Mouse (Mus musculus) forelimb bud, embryonic 11.5 days (tissue): Measurements from ENCODE around the gene Slc13a4.

ENCODE experiments used
- DNase-seq: peaks from one replicate; pipeline ENCODE4 v3.0.0-alpha.2; 2012; ENCODE audit warnings: low read depth, low spot score

Slc13a4 gene

GRCm38 (mm10) chr6:35257626-35258190 is 50.2 kb downstream of the Slc13a4 start:
- no peak for DNase-seq

DNA sequence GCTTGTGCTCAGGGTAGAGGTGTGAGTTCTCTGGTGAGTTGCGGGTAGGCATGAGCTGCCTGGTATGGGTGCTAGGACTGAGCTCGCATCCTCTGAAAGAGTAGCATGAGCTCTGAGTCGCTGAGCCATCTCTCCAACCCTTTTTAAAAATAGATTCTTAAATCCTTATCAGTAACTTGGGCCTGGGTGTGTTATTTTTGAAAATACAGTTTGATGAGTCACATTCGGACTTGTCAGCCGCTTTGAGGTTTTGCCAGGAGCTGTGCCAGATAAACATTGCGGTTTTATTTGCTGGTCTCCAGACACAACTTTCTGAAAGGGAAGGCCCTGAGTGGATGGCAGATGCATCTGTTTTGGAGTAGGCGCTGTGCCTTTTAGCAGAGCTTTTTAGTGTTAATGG is 51.2 kb downstream of the Slc13a4 start:
- no peak for DNase-seq

GRCm38 (mm10) chr6:35255017-35255416 is 52.9 kb downstream of the Slc13a4 start:
- no peak for DNase-seq

DNA sequence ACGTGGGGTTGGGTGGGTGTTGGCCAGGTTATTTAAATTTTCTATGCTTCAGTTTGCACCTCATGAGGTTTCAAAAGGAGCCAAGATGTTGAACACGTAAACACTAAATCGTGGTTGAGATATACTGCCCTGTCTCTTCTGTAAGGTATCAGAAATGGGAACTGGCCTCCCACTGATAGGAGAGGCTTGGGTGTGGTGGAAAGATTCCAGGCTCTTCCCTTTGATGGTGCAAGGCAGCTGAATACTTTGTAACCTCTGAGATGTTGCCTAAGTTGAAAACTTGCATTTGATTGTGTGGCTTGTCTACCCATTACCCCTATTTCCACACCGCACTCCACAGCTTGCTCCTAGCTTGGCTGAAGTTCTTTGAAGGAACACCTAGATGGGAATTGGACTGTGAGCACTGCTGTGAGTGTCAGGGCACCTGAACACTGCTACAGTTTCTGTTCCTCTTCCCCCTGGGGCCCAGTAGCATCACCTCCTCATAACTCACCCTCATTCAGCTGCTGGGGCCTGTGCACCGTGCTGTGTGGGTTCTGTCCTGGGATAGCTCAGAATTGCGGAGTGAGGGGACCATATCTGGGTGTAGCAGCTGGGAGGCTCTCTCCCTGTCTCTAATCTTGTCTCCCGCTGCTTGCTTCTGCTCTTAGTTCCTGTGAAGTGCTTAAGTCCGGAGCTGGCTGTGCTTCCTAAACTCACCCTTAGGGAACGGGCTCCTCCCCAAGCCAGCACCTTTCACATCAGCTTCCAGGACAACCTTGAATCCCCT is 53.6 kb downstream of the Slc13a4 start:
- no peak for DNase-seq

DNA sequence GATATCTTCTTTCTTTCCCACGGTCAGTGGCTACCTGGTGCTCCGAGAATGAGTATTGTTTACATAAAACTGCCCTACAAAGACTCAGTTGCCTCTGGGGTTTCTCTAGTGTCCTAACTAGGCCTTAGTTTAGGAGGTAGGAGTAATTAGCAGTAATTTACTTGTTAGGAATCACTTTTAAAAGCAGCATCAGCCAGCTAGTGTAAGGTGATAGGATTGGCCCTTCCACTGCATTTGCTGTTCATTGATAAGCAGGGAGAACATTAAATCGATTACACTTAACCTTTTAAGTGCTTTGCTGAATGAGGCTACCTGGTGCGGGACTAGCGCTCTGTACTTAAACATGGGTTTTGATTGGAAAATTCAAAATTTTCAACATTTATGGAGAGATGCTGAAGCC is 54.5 kb downstream of the Slc13a4 start:
- DNase-seq, result no peak

GRCm38 (mm10) chr6:35252477-35253346 is 55.2 kb downstream of the Slc13a4 start:
- DNase-seq, result peak; percentile 87

DNA sequence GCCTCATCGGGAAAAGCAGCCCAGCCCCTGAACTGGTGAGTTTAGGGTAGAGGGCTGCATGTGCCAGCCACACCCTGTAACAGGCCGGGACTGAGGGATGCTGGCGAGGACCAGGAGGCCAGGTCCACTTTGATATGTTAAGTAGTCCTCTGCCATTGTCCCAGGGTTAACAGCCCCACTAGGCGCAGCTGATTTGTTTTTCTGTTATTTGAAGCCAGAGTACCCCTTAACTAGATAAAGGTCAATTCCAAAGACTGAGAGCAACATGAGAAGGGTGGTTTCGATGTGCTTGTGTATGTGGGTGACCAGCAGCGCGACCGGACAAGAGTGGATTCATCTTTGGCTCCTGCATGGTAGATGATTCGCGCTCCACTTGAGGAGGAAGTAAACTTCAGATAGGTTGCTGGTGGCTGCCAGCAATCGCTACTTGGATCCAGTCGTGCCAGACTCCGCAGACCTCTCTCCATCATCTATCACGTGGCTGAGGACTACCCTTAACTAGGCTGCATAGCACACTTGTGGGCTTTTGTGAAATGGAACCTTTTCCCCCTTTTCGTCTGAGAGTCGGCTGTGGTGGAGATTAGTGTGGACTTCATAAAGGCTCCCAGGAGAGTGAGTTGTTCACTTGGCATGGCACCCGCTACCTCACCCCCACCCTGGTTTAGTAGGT is 56.0 kb downstream of the Slc13a4 start:
- no peak for DNase-seq

DNA sequence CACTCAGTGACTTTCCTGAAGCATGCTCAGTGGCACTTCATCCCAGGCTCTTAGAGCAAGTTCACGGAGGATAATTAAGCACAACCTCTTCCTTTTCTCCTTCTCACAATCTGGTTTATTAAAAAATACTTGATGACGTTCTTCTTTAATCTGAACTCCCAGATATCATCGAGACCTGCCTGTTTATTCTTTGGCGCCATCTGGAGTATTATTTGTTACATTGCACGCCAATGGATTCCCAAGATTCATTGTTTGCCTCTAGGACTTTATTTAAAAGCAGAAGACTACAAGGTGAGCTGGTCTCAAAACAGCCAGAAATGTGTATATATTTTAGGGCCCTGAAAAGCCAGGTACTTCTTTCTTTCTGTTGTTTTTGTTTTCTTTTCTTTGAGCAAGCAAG is 62.8 kb downstream of the Slc13a4 start:
- DNase-seq, result no peak

GRCm38 (mm10) chr6:35243989-35244388 is 63.9 kb downstream of the Slc13a4 start:
- no peak for DNase-seq

- no peak for DNase-seq
Measured at GRCm38 (mm10) chr6:35243252-35243651, 64.7 kb downstream of the Slc13a4 start.

DNA sequence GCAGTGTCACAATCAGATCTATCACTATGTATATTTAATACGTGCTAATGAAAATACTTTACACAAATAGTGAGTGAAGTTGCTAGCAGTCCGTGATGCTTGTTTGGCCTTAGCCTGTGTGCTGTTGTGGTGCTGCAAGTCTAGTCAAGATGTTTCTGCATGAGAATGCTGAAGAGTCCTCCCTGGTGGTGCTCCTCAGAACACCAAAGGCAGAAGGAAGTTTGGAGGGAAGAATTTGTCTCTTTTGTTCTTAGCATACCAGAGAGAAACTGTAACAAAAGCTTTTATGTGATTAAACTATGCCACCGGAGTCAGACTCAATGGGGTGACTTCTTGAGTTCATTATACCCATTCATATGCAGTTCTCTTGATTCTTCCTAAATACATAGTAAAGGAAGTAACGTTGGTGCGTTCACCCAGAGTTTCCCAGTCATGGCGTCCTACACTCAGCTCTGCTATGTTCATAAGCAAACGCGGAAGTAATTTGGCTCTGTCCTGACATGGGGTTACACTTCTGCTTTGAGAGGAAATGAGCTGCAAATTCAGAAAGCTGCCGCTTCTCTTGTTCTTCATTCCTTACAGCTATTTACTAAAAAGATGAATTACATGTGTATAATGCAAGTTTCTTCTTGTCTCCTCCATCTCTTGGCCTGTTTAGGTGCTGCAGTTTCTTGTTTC is 71.7 kb downstream of the Slc13a4 start:
- no peak for DNase-seq

DNA sequence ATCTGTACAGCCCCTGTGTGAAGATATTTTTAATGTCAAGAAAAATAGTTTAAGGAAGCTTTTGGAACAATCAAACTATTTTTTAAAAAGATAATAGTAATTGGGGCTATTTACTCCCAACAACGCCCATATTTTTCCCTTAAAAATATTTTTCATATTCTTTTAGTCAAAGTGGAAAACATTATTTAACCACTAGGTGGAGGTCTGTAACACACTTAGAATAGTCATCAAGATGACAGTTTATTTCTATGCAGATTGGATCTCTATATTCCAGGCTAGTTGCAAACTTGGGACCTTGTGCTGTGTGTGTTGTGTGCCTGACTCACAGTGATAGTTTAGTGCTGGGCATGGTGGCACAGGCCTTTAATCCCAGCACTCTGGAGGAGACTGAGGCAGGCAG is 78.5 kb downstream of the Slc13a4 start:
- no peak for DNase-seq

- DNase-seq, result no peak
Measured at GRCm38 (mm10) chr6:35225696-35226095, 82.2 kb downstream of the Slc13a4 start.
